Mouse (Mus musculus) embryo, embryonic 11.5 days (tissue): ENCODE measurements at regions not wholly inside any gene's neighbourhood (a gene's known extent, or its start where the extent isn't known, plus 50 kb on each side); places are given as distances from the start of the nearest gene placed in this dataset.

Experiments
- DNase-seq: peaks from one replicate; pipeline ENCODE4 v3.0.0-alpha.2; 2012; ENCODE audit warnings: low read depth, low spot score

- DNase-seq, result no peak
Measured at GRCm38 (mm10) chr1:120759380-120759779, 157.2 kb downstream of the En1 start.

GRCm38 (mm10) chr1:120761364-120761763 is 159.1 kb downstream of the En1 start:
- no peak for DNase-seq

- DNase-seq, result no peak
Measured at GRCm38 (mm10) chr1:120762498-120762897, 160.3 kb downstream of the En1 start.

GRCm38 (mm10) chr1:120762921-120763595 is 160.8 kb downstream of the En1 start:
- DNase-seq, result no peak

GRCm38 (mm10) chr1:120767054-120767453 is 164.8 kb downstream of the En1 start:
- no peak for DNase-seq

- no peak for DNase-seq
Measured at GRCm38 (mm10) chr1:120771269-120771668, 169.1 kb downstream of the En1 start.

- DNase-seq, result no peak
Measured at GRCm38 (mm10) chr1:120776906-120777305, 174.7 kb downstream of the En1 start.

- no peak for DNase-seq
Measured at GRCm38 (mm10) chr1:120777468-120777867, 175.2 kb downstream of the En1 start.

- DNase-seq, result no peak
Measured at GRCm38 (mm10) chr1:120795245-120795644, 193.0 kb downstream of the En1 start.

GRCm38 (mm10) chr1:120801248-120801979 is 199.2 kb downstream of the En1 start:
- DNase-seq, result no peak

GRCm38 (mm10) chr1:120801980-120802364 is 199.8 kb downstream of the En1 start:
- no peak for DNase-seq

GRCm38 (mm10) chr1:120814441-120814840 is 212.2 kb downstream of the En1 start:
- no peak for DNase-seq

GRCm38 (mm10) chr1:120816237-120816820 is 214.1 kb downstream of the En1 start:
- DNase-seq, result no peak

GRCm38 (mm10) chr1:120817563-120817962 is 215.3 kb downstream of the En1 start:
- DNase-seq, result no peak

GRCm38 (mm10) chr1:120831975-120832374 is 229.8 kb downstream of the En1 start:
- DNase-seq, result no peak

GRCm38 (mm10) chr1:120842596-120842995 is 240.4 kb downstream of the En1 start:
- DNase-seq, result no peak

GRCm38 (mm10) chr1:120846146-120846545 is 243.9 kb downstream of the En1 start:
- DNase-seq, result no peak

GRCm38 (mm10) chr1:120851860-120852503 is 249.8 kb downstream of the En1 start:
- no peak for DNase-seq

GRCm38 (mm10) chr1:120857566-120857965 is 255.3 kb downstream of the En1 start:
- no peak for DNase-seq

- peak; percentile 22 for DNase-seq
Measured at GRCm38 (mm10) chr1:120859546-120859945, 257.3 kb downstream of the En1 start.

- DNase-seq, result no peak
Measured at GRCm38 (mm10) chr1:120872554-120872953, 270.3 kb downstream of the En1 start.

GRCm38 (mm10) chr1:120882959-120883549 is 280.8 kb downstream of the En1 start:
- DNase-seq, result no peak
